Mouse (Mus musculus) lung, embryonic 15.5 days (tissue): Measurements from ENCODE around the gene Asgr2. TPM values are rescaled to one million over a fixed set of nuclear protein-coding genes. Genes with fewer than 3 reads are reported as not detected.
A peak's percentile ranks its signal among the peaks of the same experiment; 100 is the strongest.
"Not testable (repeated sequence)": the region's sequence is repeated elsewhere in the genome, so short reads cannot be mapped to it uniquely, and the experiment has no call there.

Experiments used
- ATAC-seq: fragments of 200-750 bp; cut with Nextera tagmentation; 2 replicates; pipeline ENCODE4 v1.8.0; 2017; ENCODE audit warnings: moderate number of reproducible peaks, borderline replicate concordance; ENCODE audit not compliant: low FRiP score, low TSS enrichment; ENCODE audit errors: extremely low read depth
- H3K27ac ChIP-seq: fragments of 300-500 bp; sonication (generic); 2 replicates; pipeline ENCODE4 v1.5.1; 2015; ENCODE audit warnings: moderate library complexity, mild to moderate bottlenecking, inconsistent platforms
- H3K27me3 ChIP-seq: fragments of 300-500 bp; sonication (generic); 2 replicates; pipeline ENCODE4 v1.6.1; 2015; ENCODE audit warnings: inconsistent platforms
- H3K36me3 ChIP-seq: fragments of 300-500 bp; sonication (generic); 2 replicates; pipeline ENCODE4 v1.6.1; 2015; ENCODE audit warnings: inconsistent platforms
- H3K4me1 ChIP-seq: fragments of 300-500 bp; sonication (generic); 2 replicates; pipeline ENCODE4 v1.6.1; 2015; ENCODE audit warnings: inconsistent platforms
- H3K4me2 ChIP-seq: fragments of 300-500 bp; sonication (generic); 2 replicates; pipeline ENCODE4 v1.6.1; 2015; ENCODE audit warnings: inconsistent platforms, mild to moderate bottlenecking, moderate library complexity
- H3K4me3 ChIP-seq: fragments of 300-500 bp; sonication (generic); 2 replicates; pipeline ENCODE4 v1.5.1; 2015; ENCODE audit warnings: mild to moderate bottlenecking, inconsistent platforms
- H3K9ac ChIP-seq: fragments of 300-500 bp; sonication (generic); 2 replicates; pipeline ENCODE4 v1.6.1; 2015; ENCODE audit warnings: inconsistent platforms
- H3K9me3 ChIP-seq: fragments of 300-500 bp; sonication (generic); 2 replicates; pipeline ENCODE4 v1.6.1; 2016; ENCODE audit warnings: inconsistent platforms
- WGBS: fragments of 180-500 bp; shearing (Covaris S2); methylation state at CpG from one replicate; pipeline ENCODE4 v1.1.7; 2015; 5-methylcytosine and 5-hydroxymethylcytosine counted together
- polyA plus RNA-seq: library from polyadenylated mRNA; unstranded; fragments of >200 nt; fragmentation: Nextera tagmentation; extraction: Ambion mirVana; gene quantifications from 2 replicates; pipeline ENCODE4 v1.2.1, GENCODE M21; 2015

Gene Asgr2
- polyA plus RNA-seq, 1 experiment from 2014 or later = 0.19 TPM

DNA sequence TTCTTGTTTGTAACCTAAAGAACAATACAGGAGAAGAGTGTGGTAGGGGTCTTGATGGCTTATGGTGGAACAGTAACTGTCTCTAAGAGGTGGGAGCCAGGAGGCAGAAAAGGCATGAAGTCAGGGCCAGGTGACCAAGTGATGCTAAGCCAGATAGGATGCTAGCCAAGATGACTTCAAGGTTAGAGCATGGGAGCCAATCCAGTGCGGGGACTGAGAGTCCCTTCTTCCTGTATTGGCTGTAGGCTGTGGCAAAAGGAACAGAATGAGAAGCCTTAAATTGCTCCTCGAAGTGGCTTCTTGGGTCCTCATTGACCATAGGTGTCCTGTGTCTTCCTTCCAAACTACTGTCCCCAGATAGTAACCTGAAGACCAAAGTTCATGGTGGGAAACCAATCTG is 6.7 kb downstream of the Asgr2 start:
- Histone ChIP-seq H3K27ac (no peak overlapping the region), H3K4me1 (0 out of 2 replicates have a peak, but pooled peaks cover 5% of the 10 kb centered on the region)
- WGBS = 69% methylated on average over 2 of the region's 2 CpGs

GRCm38 (mm10) chr11:70099809-70100208 is 7.4 kb downstream of the Asgr2 start:
- H3K9me3 ChIP-seq = no peaks in the 10 kb centered on the region
- H3K27me3 ChIP-seq = no peaks in the 10 kb centered on the region
- no peak overlapping the region for H3K9ac ChIP-seq
- WGBS = 91% methylated on average over 2 of the region's 2 CpGs
- no peak overlapping the region for H3K4me2 ChIP-seq
- no peaks in the 10 kb centered on the region for H3K36me3 ChIP-seq
- H3K4me3 ChIP-seq = no peak overlapping the region
- H3K27ac ChIP-seq = no peak overlapping the region
- H3K4me1 ChIP-seq = 0 out of 2 replicates have a peak, but pooled peaks cover 5% of the 10 kb centered on the region
- no peak for ATAC-seq

More for the DNA sequence above, 6.7 kb downstream of the Asgr2 start:
- no peaks in the 10 kb centered on the region for H3K36me3 ChIP-seq
- H3K9me3 ChIP-seq = no peaks in the 10 kb centered on the region
- no peak overlapping the region for H3K4me3 ChIP-seq
- H3K9ac ChIP-seq = no peak overlapping the region
- no peaks in the 10 kb centered on the region for H3K27me3 ChIP-seq
- ATAC-seq = no peak
- no peak overlapping the region for H3K4me2 ChIP-seq

- Histone ChIP-seq H3K27ac (no peak overlapping the region), H3K36me3 (no peaks in the 10 kb centered on the region), H3K27me3 (no peaks in the 10 kb centered on the region), H3K4me2 (no peak overlapping the region), H3K9ac (no peak overlapping the region), H3K4me3 (no peak overlapping the region), H3K4me1 (no peaks in the 10 kb centered on the region), H3K9me3 (no peaks in the 10 kb centered on the region)
- no peak for ATAC-seq
- 72% methylated on average over 14 of the region's 14 CpGs for WGBS
Observed at GRCm38 (mm10) chr11:70103701-70104315, 11.4 kb downstream of the Asgr2 start.

GRCm38 (mm10) chr11:70107085-70107484 is 14.6 kb downstream of the Asgr2 start:
- WGBS = 54% methylated on average over 8 of the region's 8 CpGs
- Histone ChIP-seq H3K4me2 (no peak overlapping the region), H3K27me3 (no peaks in the 10 kb centered on the region), H3K27ac (no peak overlapping the region), H3K4me3 (no peak overlapping the region), H3K36me3 (no peaks in the 10 kb centered on the region), H3K9me3 (no peaks in the 10 kb centered on the region), H3K9ac (no peak overlapping the region), H3K4me1 (no peaks in the 10 kb centered on the region)
- no peak for ATAC-seq

DNA sequence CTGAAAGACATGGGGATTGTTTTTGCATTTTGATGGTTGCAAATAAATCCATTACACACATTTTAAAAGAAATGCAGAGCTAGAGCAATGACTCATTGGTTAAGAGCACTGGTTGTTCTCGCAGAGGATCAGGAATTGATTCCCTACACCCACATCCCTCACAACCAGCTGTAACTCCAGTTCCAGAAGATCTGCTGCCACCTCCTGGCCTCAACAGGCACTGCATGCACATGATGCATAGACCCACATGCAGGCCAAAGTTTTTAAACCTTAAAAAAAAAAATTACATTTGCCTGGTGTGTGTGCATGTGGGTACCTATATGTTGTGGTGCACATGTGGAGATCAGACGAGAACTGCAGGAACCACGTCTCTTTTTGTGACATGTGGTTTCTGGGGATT is 17.7 kb downstream of the Asgr2 start:
- Histone ChIP-seq H3K9me3 (no peaks in the 10 kb centered on the region), H3K4me3 (no peak overlapping the region), H3K27ac (no peak overlapping the region), H3K4me1 (no peaks in the 10 kb centered on the region), H3K9ac (no peak overlapping the region), H3K36me3 (no peaks in the 10 kb centered on the region), H3K4me2 (no peak overlapping the region), H3K27me3 (no peaks in the 10 kb centered on the region)
- ATAC-seq = no peak
- WGBS = 69% methylated on average over 3 of the region's 3 CpGs

- Histone ChIP-seq H3K9ac (no peak overlapping the region), H3K4me2 (no peak overlapping the region), H3K9me3 (no peaks in the 10 kb centered on the region), H3K36me3 (no peaks in the 10 kb centered on the region), H3K4me1 (no peaks in the 10 kb centered on the region), H3K27me3 (no peaks in the 10 kb centered on the region), H3K27ac (no peak overlapping the region), H3K4me3 (no peak overlapping the region)
- 37% methylated on average over 4 of the region's 4 CpGs for WGBS
- no peak for ATAC-seq
Observed at GRCm38 (mm10) chr11:70114562-70114961, 22.1 kb downstream of the Asgr2 start.

- WGBS = 82% methylated on average over 3 of the region's 3 CpGs
- ATAC-seq = no peak
- no peak overlapping the region for H3K27ac ChIP-seq
Observed at GRCm38 (mm10) chr11:70115901-70116300, 23.5 kb downstream of the Asgr2 start.

GRCm38 (mm10) chr11:70129926-70130379 is 37.5 kb downstream of the Asgr2 start, which contains the start of gene Mgl2:
Gene Mgl2 (plus strand): TSS chr11:70130329.
- peak; percentile 86 for ATAC-seq
- 28% methylated on average over 9 of the region's 9 CpGs for WGBS
- Histone ChIP-seq H3K4me1 (peaks cover 22% of the 10 kb centered on the region; the same call in 1 of the 2 replicates), H3K4me2 (no peak within 1 kb of the TSS), H3K9ac (no peak within 1 kb of the TSS), H3K27ac (peak within 1 kb of the TSS; percentile 50; the same call in 1 of the 2 replicates), H3K27me3 (no peaks in the 10 kb centered on the region), H3K36me3 (no peaks in the 10 kb centered on the region), H3K4me3 (no peak within 1 kb of the TSS), H3K9me3 (no peaks in the 10 kb centered on the region)

More at GRCm38 (mm10) chr11:70115901-70116300, 23.5 kb downstream of the Asgr2 start:
- H3K36me3 ChIP-seq = no peaks in the 10 kb centered on the region
- no peaks in the 10 kb centered on the region for H3K4me1 ChIP-seq
- H3K4me2 ChIP-seq = no peak overlapping the region
- H3K9ac ChIP-seq = no peak overlapping the region
- no peaks in the 10 kb centered on the region for H3K9me3 ChIP-seq
- H3K4me3 ChIP-seq = no peak overlapping the region
- no peaks in the 10 kb centered on the region for H3K27me3 ChIP-seq

DNA sequence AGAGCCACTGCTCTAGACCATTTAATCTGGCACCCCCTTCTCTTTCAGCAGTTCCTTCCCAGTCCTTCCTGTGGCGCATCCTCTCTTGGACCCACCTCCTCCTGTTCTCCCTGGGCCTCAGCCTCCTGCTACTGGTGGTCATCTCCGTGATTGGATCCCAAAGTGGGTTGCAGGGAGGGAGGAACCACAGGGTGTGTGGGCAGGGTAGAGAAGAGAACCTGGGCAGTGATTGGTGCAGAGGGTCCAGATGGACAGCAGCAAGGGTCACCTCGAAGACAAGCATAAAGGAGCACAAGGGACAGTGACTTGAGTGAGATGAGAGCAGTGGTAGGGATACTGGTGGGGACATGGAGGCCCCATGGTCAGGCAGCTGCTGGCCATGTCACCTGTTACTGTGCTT is 42.6 kb downstream of the Asgr2 start:
- H3K4me2 ChIP-seq, H3K36me3 ChIP-seq, H3K9me3 ChIP-seq, H3K27me3 ChIP-seq, H3K4me1 ChIP-seq, ATAC-seq, H3K4me3 ChIP-seq, H3K9ac ChIP-seq, H3K27ac ChIP-seq: not testable (repeated sequence)
- WGBS = 73% methylated on average over 3 of the region's 3 CpGs

GRCm38 (mm10) chr11:70135925-70136324 is 43.5 kb downstream of the Asgr2 start:
- 66% methylated on average over 8 of the region's 8 CpGs for WGBS
- H3K4me2 ChIP-seq, H3K36me3 ChIP-seq, ATAC-seq, H3K4me1 ChIP-seq, H3K27me3 ChIP-seq, H3K4me3 ChIP-seq, H3K9me3 ChIP-seq, H3K27ac ChIP-seq, H3K9ac ChIP-seq: not testable (repeated sequence)

DNA sequence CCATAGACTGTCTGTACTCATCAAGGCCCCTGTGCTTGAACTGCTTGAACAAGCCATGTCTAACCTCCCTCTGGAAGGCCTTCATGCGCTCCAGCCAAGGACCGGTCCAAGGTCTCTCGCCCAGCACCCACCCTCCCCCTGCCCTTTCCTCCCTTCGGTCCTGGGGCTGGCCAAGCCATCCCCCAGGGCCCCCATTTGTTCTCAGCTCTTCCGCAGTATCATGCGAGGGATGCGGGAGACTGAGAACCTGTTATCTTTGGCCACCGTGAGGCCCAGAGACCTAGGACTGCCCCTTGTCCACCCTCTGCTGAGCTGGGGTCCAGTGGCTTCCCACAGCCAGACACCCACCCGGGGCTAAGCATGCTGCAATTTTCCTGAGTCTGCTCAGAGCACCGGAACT is 46.7 kb downstream of the Asgr2 start:
- 69% methylated on average over 10 of the region's 10 CpGs for WGBS
- Histone ChIP-seq H3K9me3 (no peaks in the 10 kb centered on the region), H3K27me3 (no peaks in the 10 kb centered on the region), H3K4me1 (no peaks in the 10 kb centered on the region), H3K27ac (no peak overlapping the region), H3K4me2 (no peak overlapping the region), H3K4me3 (no peak overlapping the region), H3K9ac (no peak overlapping the region), H3K36me3 (no peaks in the 10 kb centered on the region)
- no peak for ATAC-seq

DNA sequence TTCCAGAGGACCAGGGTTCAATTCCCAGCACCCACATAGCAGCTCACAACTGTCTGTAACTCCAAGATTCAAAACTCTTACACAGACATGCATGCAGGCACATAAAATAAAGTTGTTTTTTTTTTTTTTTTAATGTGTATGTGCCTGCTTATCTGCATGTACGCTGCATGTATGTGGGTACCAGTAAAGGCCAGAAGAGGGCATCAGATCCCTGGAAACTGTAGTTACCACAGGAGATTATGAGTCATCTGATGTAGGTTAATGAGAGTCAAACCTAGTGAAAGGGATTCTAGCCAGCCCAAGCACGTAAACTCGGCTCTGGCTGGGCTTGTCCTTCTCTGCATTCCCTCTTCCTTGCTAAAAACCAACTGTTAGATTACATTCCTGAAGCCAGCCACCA is 58.6 kb downstream of the Asgr2 start:
- no peaks in the 10 kb centered on the region for H3K4me1 ChIP-seq
- no peak overlapping the region for H3K4me3 ChIP-seq
- no peaks in the 10 kb centered on the region for H3K9me3 ChIP-seq
- H3K9ac ChIP-seq = no peak overlapping the region
- H3K36me3 ChIP-seq = no peaks in the 10 kb centered on the region
- H3K27me3 ChIP-seq = no peaks in the 10 kb centered on the region
- ATAC-seq = no peak
- WGBS = 64% methylated on average over 3 of the region's 3 CpGs
- H3K4me2 ChIP-seq = no peak overlapping the region
- H3K27ac ChIP-seq = no peak overlapping the region
